Mouse (Mus musculus) ES-E14 (cell line): Measurements from ENCODE around the gene Peak1.

Source experiments
- MAFK ChIP-seq: IDR thresholded peaks from 2 replicates; pipeline ENCODE4 v1.6.1; 2014; ENCODE audit warnings: mild to moderate bottlenecking, low read depth, low read length, inconsistent platforms; ENCODE audit not compliant: insufficient read depth
- ZC3H11A ChIP-seq: IDR thresholded peaks from 2 replicates; pipeline ENCODE4 v1.6.1; 2012; ENCODE audit warnings: low read depth, mild to moderate bottlenecking, inconsistent platforms, low read length, borderline replicate concordance
- ZNF384 ChIP-seq: IDR thresholded peaks from 2 replicates; pipeline ENCODE4 v1.6.1; 2012; ENCODE audit warnings: low read depth, low read length, inconsistent platforms

GRCm38 (mm10) chr9:56382786-56383185 lies 35.1 kb downstream of the Peak1 start:
- TF ChIP-seq ZC3H11A (no peak), MAFK (no peak), ZNF384 (no peak)
